Mouse (Mus musculus): Measurements from ENCODE around the gene Jmjd1c. TPM values are rescaled to one million over a fixed set of nuclear protein-coding genes. Genes with fewer than 3 reads are reported as not detected.

Jmjd1c gene
- polyA plus RNA-seq, 2 experiments: 34.5 to 52.2 TPM

DNA sequence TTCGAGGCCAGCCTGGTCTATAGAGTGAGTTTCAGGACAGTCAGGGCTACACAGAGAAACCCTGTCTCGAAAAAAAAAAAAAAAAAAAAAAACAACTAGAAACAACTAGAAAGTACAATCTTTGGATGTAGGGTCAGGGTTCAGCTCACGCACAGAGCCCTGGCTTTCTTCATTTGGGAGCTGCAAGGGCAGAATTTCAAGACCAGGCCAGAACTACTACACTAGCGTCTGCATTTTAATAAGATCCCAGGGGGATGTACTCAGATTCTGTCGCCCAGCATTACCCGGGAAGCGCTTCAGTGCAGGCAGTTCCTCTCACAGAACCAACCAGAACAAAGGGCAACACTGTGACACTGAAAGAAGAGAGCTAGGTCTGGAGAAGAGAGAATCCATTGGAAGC lies 45.2 kb upstream of the Jmjd1c start:
- no peak for TF ChIP-seq POLR2A (IDR thresholded peaks at IDR 0.05; ENCODE audit: borderline replicate concordance, extremely low read depth, insufficient read depth, insufficient read length)
- Histone ChIP-seq H3K4me1 (ENCODE audit: control insufficient read depth, insufficient read depth, low read length) (peaks cover 35% of the 10 kb centered on the region), H3K36me3 (ENCODE audit: control insufficient read depth, insufficient read depth, low read length) (no peaks in the 10 kb centered on the region; the same call in 1 of the 2 replicates), H3K27me3 (ENCODE audit: control insufficient read depth, insufficient read depth, low read length) (no peaks in the 10 kb centered on the region), H3K4me3 (replicated peaks; ENCODE audit: low read length) (no peak overlapping the region), H3K4me2 (replicated peaks; ENCODE audit: low read depth, low read length, severe bottlenecking) (no peak overlapping the region), H3K9ac (ENCODE audit: low read depth, low read length, severe bottlenecking) (no peak overlapping the region), H3K27ac (replicated peaks; ENCODE audit: low read depth, low read length) (no peak overlapping the region), H3K9me3 (ENCODE audit: control insufficient read depth, low read length) (no peaks in the 10 kb centered on the region)
- 55% methylated on average over 6 of the region's 7 CpGs for WGBS
- DNase-seq (ENCODE audit: low spot score) (no peak), ATAC-seq (ENCODE audit: low FRiP score, low read depth) (no peak)

DNA sequence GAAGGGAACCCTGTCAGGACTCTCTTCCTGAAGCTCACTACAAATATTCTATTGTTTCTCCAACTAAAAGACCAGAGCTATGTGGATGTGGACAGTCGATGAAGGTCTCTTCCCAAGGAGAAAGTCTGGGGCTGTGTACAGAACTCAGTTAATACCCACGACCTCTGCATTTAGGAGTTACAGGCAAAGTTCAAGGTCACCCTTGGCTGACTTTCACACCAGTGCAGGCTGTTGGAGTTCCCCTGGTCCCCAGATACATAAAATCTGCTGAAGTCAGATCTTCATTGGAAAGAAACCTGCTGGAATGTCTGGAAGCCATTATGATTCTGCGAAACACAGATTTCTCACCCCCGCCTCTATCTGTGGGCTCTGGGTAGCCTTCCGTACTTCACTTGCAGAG lies 44.5 kb upstream of the Jmjd1c start:
- Histone ChIP-seq H3K4me3 (replicated peaks; ENCODE audit: low read length) (no peak overlapping the region), H3K36me3 (ENCODE audit: control insufficient read depth, insufficient read depth, low read length) (no peaks in the 10 kb centered on the region; the same call in 1 of the 2 replicates), H3K27ac (replicated peaks; ENCODE audit: low read depth, low read length) (0 out of 2 replicates have a peak overlapping the region, but pooled peaks have one; percentile 21), H3K9me3 (ENCODE audit: control insufficient read depth, low read length) (no peaks in the 10 kb centered on the region), H3K4me1 (ENCODE audit: control insufficient read depth, insufficient read depth, low read length) (peaks cover 40% of the 10 kb centered on the region), H3K9ac (ENCODE audit: low read depth, low read length, severe bottlenecking) (no peak overlapping the region), H3K4me2 (replicated peaks; ENCODE audit: low read depth, low read length, severe bottlenecking) (no peak overlapping the region), H3K27me3 (ENCODE audit: control insufficient read depth, insufficient read depth, low read length) (no peaks in the 10 kb centered on the region)
- no peak for TF ChIP-seq POLR2A (IDR thresholded peaks at IDR 0.05; ENCODE audit: borderline replicate concordance, extremely low read depth, insufficient read depth, insufficient read length)
- WGBS: 44% methylated on average over 5 of the region's 5 CpGs
- peak; percentile 22 for DNase-seq (ENCODE audit: low spot score)
- no peak; the same call in 1 of the 2 replicates for ATAC-seq (ENCODE audit: low FRiP score, low read depth)

- ATAC-seq (ENCODE audit: low FRiP score, low read depth): no peak
- Histone ChIP-seq H3K27ac (replicated peaks; ENCODE audit: low read depth, low read length) (0 out of 2 replicates have a peak overlapping the region, but pooled peaks have one; percentile 40), H3K9me3 (ENCODE audit: control insufficient read depth, low read length) (no peaks in the 10 kb centered on the region), H3K4me3 (replicated peaks; ENCODE audit: low read length) (no peak overlapping the region), H3K36me3 (ENCODE audit: control insufficient read depth, insufficient read depth, low read length) (no peaks in the 10 kb centered on the region; the same call in 1 of the 2 replicates), H3K9ac (ENCODE audit: low read depth, low read length, severe bottlenecking) (no peak overlapping the region), H3K4me2 (replicated peaks; ENCODE audit: low read depth, low read length, severe bottlenecking) (no peak overlapping the region), H3K4me1 (ENCODE audit: control insufficient read depth, insufficient read depth, low read length) (peaks cover 47% of the 10 kb centered on the region), H3K27me3 (ENCODE audit: control insufficient read depth, insufficient read depth, low read length) (no peaks in the 10 kb centered on the region)
- no peak for DNase-seq (ENCODE audit: low spot score)
- TF ChIP-seq POLR2A (IDR thresholded peaks at IDR 0.05; ENCODE audit: borderline replicate concordance, extremely low read depth, insufficient read depth, insufficient read length): no peak
- WGBS: 47% methylated on average over 9 of the region's 9 CpGs
Measured at GRCm38 (mm10) chr10:67052429-67052828, 43.5 kb upstream of the Jmjd1c start.

GRCm38 (mm10) chr10:67053475-67053874 lies 42.5 kb upstream of the Jmjd1c start:
- DNase-seq (ENCODE audit: low spot score) (no peak), ATAC-seq (ENCODE audit: low FRiP score, low read depth) (no peak)
- no peak for TF ChIP-seq POLR2A (IDR thresholded peaks at IDR 0.05; ENCODE audit: borderline replicate concordance, extremely low read depth, insufficient read depth, insufficient read length)
- H3K9me3 ChIP-seq (ENCODE audit: control insufficient read depth, low read length): no peaks in the 10 kb centered on the region
- no peak overlapping the region for H3K4me3 ChIP-seq (replicated peaks; ENCODE audit: low read length)
- WGBS: 22% methylated on average over 9 of the region's 9 CpGs
- no peak overlapping the region for H3K4me2 ChIP-seq (replicated peaks; ENCODE audit: low read depth, low read length, severe bottlenecking)
- H3K27me3 ChIP-seq (ENCODE audit: control insufficient read depth, insufficient read depth, low read length): no peaks in the 10 kb centered on the region
- H3K4me1 ChIP-seq (ENCODE audit: control insufficient read depth, insufficient read depth, low read length): peaks cover 50% of the 10 kb centered on the region
- H3K9ac ChIP-seq (ENCODE audit: low read depth, low read length, severe bottlenecking): no peak overlapping the region
- no peaks in the 10 kb centered on the region for H3K36me3 ChIP-seq (ENCODE audit: control insufficient read depth, insufficient read depth, low read length)
- H3K27ac ChIP-seq (replicated peaks; ENCODE audit: low read depth, low read length): no peak overlapping the region

DNA sequence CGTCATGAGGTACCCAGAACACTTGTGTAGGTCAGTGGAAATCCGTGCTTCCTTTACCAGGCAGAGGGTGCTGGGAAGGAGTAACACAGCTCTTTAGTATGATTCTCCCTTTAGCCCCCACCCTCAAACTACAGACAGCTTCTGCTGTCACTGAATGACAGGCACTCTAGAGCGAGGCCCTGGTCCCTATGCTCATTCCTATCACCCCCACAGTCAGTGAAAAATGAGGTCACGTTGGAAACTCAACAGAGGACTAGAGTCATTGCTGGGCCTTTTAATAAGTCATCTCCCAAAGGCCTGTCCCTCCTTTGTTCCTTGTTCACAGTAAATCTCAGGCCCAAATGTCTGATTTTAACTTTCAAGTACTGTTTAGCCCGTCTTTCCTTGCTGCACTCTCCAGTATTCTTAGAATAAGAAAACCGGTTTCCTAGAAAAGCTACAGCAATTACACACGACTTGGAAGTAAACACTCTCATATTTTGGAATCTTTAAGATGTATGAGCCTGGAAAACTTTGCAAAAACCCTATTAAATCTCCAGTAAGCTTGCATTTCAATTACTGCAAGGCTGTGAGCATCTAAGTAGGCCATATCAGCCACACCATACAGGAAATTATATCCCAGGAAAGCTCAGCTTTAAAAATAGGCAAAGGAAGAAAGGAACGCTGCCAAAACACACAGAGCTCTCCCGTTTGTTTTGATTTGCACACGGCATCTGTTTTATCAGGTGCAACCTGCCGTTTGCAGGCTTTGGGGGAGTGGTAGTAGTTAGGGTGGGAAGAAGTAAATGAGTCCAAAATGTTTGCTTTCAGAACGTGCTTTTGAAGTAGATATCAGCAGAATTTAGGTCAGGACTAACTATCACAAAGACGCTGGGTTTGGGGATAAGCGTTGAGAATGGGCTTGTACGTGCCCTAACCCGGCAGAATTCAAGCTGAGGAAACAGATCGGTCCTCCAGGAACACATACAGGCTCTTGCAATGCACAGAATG lies 39.8 kb upstream of the Jmjd1c start:
- DNase-seq (ENCODE audit: low spot score): peak; percentile 72
- no peaks in the 10 kb centered on the region for H3K9me3 ChIP-seq (ENCODE audit: control insufficient read depth, low read length)
- H3K36me3 ChIP-seq (ENCODE audit: control insufficient read depth, insufficient read depth, low read length): no peaks in the 10 kb centered on the region
- no peak overlapping the region for H3K4me3 ChIP-seq (replicated peaks; ENCODE audit: low read length)
- 33% methylated on average over 17 of the region's 17 CpGs for WGBS
- no peak overlapping the region for H3K9ac ChIP-seq (ENCODE audit: low read depth, low read length, severe bottlenecking)
- H3K4me1 ChIP-seq (ENCODE audit: control insufficient read depth, insufficient read depth, low read length): peaks cover 65% of the 10 kb centered on the region
- H3K27me3 ChIP-seq (ENCODE audit: control insufficient read depth, insufficient read depth, low read length): no peaks in the 10 kb centered on the region
- no peak for TF ChIP-seq POLR2A (IDR thresholded peaks at IDR 0.05; ENCODE audit: borderline replicate concordance, extremely low read depth, insufficient read depth, insufficient read length)
- peak; percentile 18; the same call in 1 of the 2 replicates for ATAC-seq (ENCODE audit: low FRiP score, low read depth)
- H3K27ac ChIP-seq (replicated peaks; ENCODE audit: low read depth, low read length): peak overlapping the region; percentile 80
- no peak overlapping the region for H3K4me2 ChIP-seq (replicated peaks; ENCODE audit: low read depth, low read length, severe bottlenecking)

Measured in limb, embryonic 14.5 days (tissue).